Mouse (Mus musculus) liver, postnatal 0 days (tissue): ENCODE measurements around the gene Adprh.
A peak's percentile ranks its signal among the peaks of the same experiment; 100 is the strongest.

Source experiments
- CTCF ChIP-seq: sonication (generic); IDR thresholded peaks from 2 replicates; pipeline ENCODE4 v1.5.1; 2016; ENCODE audit warnings: antibody characterized with exemption, low read depth
- EP300 ChIP-seq: IDR thresholded peaks from 2 replicates; pipeline ENCODE4 v1.6.1; 2016; ENCODE audit warnings: antibody characterized with exemption, low read depth, mild to moderate bottlenecking

DNA sequence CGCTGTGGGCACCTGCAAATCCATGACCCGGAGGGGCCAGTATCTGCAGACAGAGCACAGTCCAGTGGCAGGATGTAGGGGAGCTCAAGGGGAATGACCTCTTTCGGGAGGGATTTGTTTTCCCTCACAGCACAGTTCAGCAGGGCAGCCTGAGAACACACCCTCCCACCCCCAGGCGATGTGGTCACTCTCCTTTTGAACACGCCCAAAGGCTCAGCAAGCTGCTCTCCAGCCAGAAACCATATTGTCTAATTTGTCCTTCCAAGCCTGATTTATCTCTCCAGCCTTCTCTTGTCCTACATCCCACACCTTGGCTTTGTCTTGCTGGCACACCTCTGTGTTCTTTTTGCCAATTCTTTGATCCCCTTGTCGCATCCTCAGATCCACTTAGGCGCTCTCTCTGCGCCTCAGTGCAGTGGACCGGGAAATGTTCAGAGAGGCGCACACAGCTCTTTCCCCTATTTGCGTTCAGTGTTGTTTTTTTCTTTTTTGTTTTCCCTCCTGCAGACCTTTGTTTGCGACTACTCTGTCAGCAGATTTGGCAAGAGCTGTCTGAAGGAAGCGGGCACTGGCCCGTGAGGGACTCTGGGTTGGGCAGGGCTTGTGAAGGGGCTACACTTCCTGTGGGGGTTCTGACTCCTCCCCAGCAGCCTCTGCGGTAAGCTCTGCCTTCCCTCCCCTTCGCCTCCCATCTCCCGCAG is 52.8 kb downstream of the Adprh start:
- TF ChIP-seq CTCF, result no peak
- peak; percentile 57 for TF ChIP-seq EP300
